Mouse (Mus musculus) liver, adult 2 months (tissue): ENCODE measurements around the gene Gm20741.

Source experiments
- CTCF ChIP-seq: fragments of 200-500 bp; IDR thresholded peaks from 2 replicates; pipeline ENCODE4 v1.5.1; 2011; ENCODE audit warnings: low read depth, low read length, control low read depth
- POLR2A ChIP-seq: fragments of 200-500 bp; IDR thresholded peaks from 2 replicates; pipeline ENCODE4 v1.6.1; 2011; ENCODE audit warnings: low read length, control low read depth; ENCODE audit not compliant: insufficient read depth; ENCODE audit errors: extremely low read depth

DNA sequence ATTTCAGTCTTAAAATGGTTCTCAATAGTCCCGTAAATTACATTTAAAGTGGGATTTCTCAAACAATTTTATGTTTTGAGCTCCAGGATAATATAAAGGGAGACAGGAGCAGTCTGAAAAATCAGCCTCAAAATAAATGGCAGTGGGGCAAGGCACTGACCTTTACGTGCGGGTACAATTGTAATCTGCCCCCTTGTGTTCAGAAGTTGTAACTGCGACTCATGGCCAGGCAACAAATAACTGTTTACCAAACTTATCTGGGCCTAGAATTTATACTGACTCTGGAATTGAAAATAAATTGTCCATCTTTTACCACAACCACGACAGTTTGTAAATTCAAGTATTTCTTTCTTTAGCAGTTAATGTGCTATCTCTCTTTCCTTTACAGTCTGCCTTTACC lies 39.4 kb upstream of the Gm20741 start:
- TF ChIP-seq POLR2A (no peak), CTCF (peak; percentile 53)
